Mouse (Mus musculus): ENCODE results near the gene Nptxr.

Gene Nptxr

GRCm38 (mm10) chr15:79790111-79790510, 14.5 kb downstream of the Nptxr start:
- DNase-seq (ENCODE audit: low read depth, low spot score): no peak

DNA sequence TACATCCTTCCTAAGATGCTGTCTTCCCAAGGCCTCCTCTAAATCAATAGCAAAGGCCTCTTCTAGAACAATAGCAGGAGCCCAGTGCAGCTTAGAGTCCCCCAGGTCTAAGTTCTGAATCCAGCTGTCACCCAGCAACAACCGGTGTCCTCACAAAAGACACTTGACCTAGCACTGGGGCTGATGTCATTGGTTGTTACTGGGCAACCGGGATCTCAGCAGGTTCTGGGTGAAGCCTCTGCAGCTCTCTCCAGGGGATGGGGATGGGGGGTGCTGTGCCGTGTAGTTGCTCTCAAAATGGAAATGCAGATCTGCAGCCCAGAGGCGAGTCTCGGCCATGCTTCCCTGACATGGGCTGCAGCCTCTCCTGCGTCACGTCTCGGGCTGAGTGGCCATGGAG, 16.8 kb downstream of the Nptxr start:
- no peak for DNase-seq (ENCODE audit: low read depth, low spot score)

DNA sequence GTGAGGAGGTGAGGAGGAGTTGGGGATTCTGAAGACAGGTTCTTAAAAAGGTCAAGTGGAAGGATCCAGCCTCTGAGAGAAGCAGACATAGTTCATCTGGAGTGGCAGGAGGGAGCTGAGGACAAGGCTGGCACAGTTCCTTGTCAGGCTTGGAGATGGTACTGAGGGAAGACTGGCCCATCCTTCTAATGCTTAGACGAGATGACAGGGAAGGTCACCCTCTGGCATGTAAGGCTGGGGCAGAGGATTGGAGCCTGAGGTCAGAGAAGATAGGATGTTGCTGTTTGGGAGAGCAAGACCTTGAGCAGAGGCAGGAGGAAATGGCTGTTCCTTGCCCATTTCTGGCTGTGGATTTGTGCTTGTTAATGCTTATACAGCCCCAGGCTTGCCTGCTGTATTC, 19.5 kb downstream of the Nptxr start:
- DNase-seq (ENCODE audit: low read depth, low spot score): no peak

GRCm38 (mm10) chr15:79777749-79778148, 26.8 kb downstream of the Nptxr start, which contains the start of gene Dnal4:
Dnal4 (minus strand) TSS chr15:79777849.
- no peak for DNase-seq (ENCODE audit: low read depth, low spot score)

GRCm38 (mm10) chr15:79775662-79776061, 28.9 kb downstream of the Nptxr start:
- no peak for DNase-seq (ENCODE audit: low read depth, low spot score)

GRCm38 (mm10) chr15:79774117-79775027, 30.2 kb downstream of the Nptxr start:
- DNase-seq (ENCODE audit: low read depth, low spot score): peak; percentile 99

DNA sequence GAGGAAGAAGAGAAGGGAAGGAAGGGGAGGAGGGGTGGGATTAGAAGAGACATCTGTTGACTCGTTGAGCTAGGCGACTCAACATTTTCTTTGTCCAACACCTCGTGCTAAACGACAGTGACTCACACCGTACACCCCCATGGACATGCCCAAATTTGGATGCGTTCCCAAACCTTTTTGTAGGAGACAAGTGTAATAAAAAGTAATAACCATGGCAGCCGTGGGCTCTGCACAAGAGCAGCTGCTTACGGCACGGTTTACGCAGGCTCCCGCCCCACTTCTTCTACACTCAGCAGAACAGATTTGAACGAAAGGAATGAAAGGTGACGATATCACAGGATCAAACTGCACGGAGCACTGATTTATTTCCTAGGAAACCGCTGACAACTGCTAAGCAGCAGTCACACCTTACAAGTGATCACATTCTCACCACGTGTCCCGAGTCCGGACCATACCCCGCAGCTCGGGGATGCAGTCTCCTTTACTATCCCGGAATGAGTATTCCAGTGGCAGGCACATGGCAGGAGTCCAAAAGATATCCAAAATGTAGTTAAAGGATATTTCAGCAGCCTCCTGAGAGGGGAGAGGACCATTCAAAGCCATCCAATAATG, 33.8 kb downstream of the Nptxr start:
- DNase-seq (ENCODE audit: low read depth, low spot score): peak; percentile 64

GRCm38 (mm10) chr15:79768302-79768701, 36.3 kb downstream of the Nptxr start:
- no peak for DNase-seq (ENCODE audit: low read depth, low spot score)

GRCm38 (mm10) chr15:79767327-79767961, 37.1 kb downstream of the Nptxr start:
- DNase-seq (ENCODE audit: low read depth, low spot score): peak; percentile 44

DNA sequence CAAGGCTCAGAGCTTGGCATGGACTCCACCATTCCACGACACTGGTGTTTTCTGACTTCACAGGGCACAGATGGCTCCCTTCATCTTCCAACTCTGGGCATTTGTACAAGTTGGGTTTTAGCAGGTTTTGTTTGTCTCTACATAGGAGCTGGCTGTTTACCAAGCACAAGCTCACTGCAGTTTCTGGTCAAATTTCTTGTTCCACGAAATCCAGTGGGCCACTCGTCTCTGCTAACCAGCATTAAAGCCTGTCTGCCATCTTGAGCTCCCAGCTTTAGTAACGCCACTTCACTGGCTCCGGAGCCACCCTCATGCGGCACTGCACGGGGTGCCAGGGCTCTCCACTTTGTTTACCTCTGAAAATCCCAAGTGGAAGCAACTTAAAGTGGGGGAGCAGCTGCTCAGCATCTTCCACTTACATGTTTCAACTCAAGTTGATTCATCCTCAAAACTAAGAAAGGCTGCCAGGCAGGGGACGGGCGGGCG, 37.9 kb downstream of the Nptxr start:
- no peak for DNase-seq (ENCODE audit: low read depth, low spot score)

DNA sequence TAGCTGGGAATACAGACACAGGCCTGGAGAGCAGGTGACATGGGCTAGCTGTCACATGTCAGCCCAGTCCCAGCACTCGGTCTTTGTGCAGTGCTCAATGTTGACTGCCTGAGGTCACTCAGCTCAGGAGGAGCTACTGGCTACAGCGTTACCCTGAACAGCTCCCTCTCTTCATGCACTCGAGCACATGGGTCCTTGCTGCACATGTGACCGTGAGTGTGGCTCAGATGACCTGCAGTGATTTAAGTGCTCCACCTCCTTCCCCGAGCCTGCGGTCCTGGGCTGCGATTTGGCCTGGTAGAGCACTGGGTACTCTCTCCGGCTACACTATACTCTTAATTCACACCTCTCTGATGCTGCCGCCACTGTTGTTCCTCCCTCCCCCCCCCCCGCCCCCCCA, 38.4 kb downstream of the Nptxr start:
- DNase-seq (ENCODE audit: low read depth, low spot score): no peak

DNA sequence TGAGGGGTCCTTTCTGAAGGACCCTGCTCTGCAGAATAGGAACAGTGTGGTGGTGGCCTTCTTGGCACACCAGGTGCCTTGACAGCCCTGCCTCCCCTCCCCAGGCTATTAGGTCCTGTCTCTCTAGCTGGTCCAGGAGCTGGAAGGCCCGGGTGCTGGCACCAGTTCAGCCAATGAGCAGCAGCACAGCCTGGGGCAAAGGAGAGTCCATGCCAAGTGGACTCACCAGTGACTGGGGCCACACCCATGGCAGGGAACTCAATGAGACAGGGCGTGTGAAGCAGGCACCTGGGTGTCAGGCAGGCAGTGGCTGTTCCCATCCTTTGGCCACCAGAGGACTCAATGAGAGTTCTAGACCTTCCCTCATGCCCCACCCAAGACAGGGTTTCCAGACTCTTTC, 39.2 kb downstream of the Nptxr start:
- DNase-seq (ENCODE audit: low read depth, low spot score): peak; percentile 85

GRCm38 (mm10) chr15:79764539-79765267, 39.9 kb downstream of the Nptxr start:
- DNase-seq (ENCODE audit: low read depth, low spot score): peak; percentile 83

DNA sequence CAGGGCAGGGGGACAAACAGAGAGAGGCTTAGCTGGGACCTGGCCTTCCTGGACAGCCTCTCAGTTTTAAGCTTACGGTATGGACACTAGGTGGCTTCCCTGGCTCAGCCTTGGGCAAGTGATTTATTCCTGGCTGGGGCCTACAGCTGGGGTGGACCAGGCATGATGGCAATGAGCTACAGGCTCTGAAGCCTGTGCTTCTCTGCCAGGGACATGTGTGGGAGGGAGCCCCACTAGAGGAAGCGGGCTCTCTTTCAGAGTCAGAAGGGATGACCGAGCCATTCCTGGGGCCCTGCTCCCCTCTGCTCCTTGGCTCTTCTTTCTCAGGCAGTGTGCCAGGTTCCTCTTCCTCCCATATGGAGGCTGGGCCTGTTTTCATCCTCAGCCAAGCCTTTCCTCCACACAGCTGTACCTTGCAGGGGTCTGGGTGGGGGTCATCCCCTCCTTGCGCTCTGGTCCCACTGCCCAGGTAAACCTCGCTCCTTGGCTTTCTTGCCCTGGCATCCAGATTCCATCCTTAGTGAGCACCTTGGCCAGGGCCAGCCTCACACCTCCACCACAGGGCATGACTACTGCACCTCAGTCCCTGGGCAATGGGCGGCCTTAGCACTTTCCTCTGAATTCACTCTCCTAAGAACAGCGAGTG, 40.8 kb downstream of the Nptxr start:
- peak; percentile 56 for DNase-seq (ENCODE audit: low read depth, low spot score)

- peak; percentile 28 for DNase-seq (ENCODE audit: low read depth, low spot score)
These were observed 41.6 kb downstream of the Nptxr start for GRCm38 (mm10) chr15:79763001-79763400.

GRCm38 (mm10) chr15:79760956-79761355, 43.6 kb downstream of the Nptxr start:
- DNase-seq (ENCODE audit: low read depth, low spot score): no peak

GRCm38 (mm10) chr15:79757118-79757517, 47.4 kb downstream of the Nptxr start:
- DNase-seq (ENCODE audit: low read depth, low spot score): no peak

- no peak for DNase-seq (ENCODE audit: low read depth, low spot score)
These were observed 48.5 kb downstream of the Nptxr start for GRCm38 (mm10) chr15:79755977-79756625.

DNA sequence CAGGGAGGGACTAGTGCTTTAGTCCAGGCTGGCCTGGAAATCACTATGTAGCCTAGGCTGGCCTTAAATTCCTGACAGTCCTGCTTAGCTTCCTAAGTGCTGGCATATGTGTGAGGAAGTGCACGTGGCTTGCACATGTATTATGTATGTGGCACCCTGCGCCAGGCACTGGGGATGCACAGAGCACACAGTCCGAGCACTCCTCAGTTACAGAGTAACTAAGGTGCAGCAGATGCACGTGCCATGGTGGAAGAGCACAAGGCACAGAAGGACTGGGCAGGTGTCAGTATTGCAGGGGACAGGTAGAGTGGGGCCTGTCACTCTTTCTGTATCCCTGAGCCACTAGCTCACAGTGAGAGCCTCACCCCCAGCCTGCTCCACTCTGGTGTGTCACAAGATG, 49.4 kb downstream of the Nptxr start:
- DNase-seq (ENCODE audit: low read depth, low spot score): no peak

DNA sequence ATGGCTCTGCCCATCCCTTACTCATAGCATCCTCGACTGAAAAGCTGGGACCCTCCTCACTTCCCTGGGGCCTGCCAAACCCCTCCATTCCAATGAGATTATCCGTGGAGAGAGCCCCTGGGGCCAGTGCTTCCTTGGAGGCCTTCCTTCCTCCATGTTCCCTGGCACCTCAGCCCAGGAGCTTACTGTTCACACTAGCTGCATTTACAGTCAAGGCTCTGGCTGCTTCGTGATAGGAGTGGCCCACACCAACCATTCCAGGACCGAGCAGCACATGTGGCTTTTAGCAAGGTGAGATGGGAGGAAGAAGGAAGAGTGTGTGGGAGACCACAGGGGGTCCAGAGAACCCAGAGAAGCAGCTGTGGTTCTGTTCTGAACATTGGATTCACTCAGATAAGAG, 50.7 kb downstream of the Nptxr start:
- DNase-seq (ENCODE audit: low read depth, low spot score): no peak

- DNase-seq (ENCODE audit: low read depth, low spot score): no peak
These were observed 51.2 kb downstream of the Nptxr start for GRCm38 (mm10) chr15:79753420-79753752.

All from 3T3-L1 (cell line).